Mouse (Mus musculus) testis, postnatal 14 days (tissue): ENCODE measurements around the gene Rflnb.
"Not testable (repeated sequence)": the region's sequence is repeated elsewhere in the genome, so short reads cannot be mapped to it uniquely, and the experiment has no call there.

Experiments used
- DNase-seq: peaks from one replicate; pipeline ENCODE4 v3.0.0; 2021; ENCODE audit warnings: low spot score

Gene Rflnb

DNA sequence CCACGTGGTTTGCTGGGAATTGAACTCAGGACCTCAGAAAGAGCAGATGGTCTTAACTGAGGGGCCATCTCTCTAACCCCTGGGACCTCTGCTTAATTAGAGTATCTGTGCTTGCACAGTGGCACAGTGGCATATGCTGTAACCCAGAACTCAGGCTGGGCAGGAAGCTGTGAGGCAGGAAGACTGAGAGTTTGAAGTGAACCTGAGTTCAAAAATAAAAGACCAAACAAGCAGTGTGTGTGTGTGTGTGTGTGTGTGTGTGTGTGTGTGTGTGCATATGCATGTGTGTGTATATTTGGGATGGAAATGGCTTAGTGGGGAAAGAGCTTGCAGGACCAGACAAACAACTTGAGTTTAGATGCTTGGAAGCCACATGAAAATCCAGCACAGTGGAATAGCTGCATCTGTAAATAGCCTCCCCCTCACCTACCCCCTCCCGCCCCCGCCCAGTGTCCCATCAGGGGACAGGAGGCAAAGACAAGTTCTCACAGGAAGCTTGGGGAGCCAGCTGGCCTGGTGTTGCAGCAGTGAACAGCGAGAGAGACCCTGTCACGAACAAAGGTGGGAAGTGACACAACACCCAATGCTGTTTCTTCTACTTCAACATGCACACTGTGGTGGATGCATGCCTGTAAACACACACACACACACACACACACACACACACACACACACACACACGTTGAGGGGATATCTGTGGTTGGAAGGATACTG, 10.2 kb upstream of the Rflnb start:
- no peak for DNase-seq

GRCm38 (mm10) chr11:76035182-76035581, 7.6 kb upstream of the Rflnb start:
- no peak for DNase-seq

GRCm38 (mm10) chr11:76033836-76034235, 6.3 kb upstream of the Rflnb start:
- DNase-seq: no peak

- no peak for DNase-seq
These were observed 5.8 kb upstream of the Rflnb start for GRCm38 (mm10) chr11:76033359-76033758.

- peak; percentile 24 for DNase-seq
These were observed 487 bp upstream of the Rflnb start for GRCm38 (mm10) chr11:76028072-76028465.

DNA sequence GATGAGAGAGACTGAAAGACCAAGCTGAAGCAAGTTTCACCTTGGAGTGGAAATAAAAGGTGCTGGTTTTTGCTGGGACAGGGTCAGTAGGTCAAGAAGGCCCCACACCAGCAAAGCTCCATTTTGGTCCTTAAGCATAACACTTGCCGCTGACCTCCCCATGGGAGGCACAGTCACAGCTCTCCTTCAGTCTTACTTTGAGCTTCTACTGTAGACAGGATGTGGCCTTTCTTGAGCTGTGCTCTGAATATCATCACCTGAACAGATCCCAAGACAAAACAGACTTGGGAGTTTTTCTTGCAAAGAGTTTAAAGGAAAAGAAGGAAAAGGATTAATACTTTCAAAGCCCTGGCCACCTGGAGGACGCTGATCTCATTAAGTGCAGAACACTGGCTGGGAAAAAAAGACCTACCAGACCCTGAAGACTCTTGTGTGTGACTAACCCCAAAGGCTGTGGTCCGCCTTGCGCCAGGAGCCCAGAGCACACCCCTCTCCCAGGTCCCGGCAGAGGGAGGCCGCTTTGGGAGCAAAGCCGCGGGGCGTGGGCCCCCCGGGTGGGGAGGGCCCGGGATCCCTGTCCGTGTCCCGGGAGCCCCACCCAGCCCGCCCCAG, 949 bp downstream of the Rflnb start:
- no peak for DNase-seq

DNA sequence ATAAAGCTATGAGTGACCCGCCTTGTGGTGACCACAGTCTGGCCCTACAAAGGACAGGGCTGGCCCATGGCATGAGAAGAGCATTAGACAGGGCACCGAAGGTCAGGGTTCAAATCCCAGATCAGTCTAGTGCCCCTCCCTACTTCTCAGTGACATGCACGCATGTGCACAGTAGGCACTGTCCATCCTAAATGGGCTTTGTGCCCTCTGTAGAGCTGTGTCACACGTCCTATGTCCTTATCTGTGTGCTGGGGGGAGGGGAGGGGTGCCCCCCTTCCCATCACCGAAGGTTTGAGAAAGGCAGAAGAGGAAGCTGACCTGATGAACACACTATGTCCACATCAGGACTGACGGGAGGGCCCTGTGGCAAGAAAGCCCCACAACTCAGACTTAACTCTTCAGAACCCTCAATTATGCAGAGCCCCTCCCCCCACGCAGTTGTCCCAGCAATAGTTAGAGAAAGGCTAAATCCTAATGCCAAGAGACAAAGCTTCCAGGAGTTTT, 2.5 kb downstream of the Rflnb start:
- DNase-seq: no peak

DNA sequence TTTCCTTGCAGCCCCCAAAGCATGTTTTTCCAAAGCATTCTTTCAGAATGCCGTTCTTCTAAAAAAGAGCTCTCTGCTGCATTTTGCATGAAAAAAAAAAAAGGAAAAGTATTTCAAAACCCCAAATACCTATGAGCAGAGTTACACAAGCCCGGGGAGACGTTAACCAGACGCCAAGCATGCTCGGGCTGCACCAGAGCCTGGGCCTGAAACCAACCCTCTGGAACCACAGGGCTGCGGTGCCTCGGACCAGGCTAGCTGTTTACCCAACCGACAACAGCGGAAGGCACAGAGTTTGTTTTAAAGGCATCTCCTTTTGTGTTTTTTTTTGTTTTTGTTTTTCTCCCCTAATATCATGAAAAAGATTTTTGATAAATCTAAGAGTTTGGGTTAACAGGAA, 6.7 kb downstream of the Rflnb start:
- DNase-seq: no peak

- DNase-seq: no peak
These were observed 7.7 kb downstream of the Rflnb start for GRCm38 (mm10) chr11:76019879-76020278.

GRCm38 (mm10) chr11:76015814-76016213, 11.8 kb downstream of the Rflnb start:
- DNase-seq: no peak

- DNase-seq: no peak
These were observed 12.3 kb downstream of the Rflnb start for GRCm38 (mm10) chr11:76015251-76015650.

DNA sequence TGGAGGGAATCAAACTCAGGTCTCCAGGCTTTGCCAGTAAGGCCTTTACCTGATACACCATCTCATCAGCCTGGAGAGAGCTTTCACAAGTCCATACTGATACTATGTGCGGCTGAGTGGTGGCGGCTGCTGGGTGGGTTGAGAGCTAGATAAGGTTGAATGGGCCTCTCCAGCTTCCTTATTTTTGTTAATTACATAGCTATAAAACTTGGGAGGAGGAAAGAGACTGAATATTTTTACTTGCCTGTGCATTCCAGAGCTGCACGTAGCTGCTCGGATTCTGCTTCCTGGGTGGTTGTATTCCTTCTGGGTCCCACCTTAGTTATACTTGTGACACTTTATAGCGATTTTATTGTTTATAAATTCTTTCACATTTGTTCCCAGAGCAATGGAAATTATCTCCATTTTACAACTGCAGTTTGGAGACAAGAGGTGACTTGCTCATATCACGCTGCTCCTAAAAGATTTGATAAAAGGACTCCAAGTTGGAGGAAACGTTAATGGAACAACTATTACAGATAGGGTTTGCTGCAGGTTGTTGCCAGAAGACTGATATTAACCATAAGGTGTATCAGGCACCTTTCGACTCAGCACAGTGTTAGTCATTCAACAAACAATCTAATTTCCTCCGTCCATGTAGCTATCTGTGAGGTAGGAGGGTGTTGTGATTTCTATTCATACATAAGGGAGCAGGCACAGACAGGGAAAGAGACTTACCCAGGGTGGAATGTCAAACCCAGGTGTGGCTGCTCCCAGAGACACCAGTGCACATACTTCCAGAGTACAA, 16.6 kb downstream of the Rflnb start:
- no peak for DNase-seq

DNA sequence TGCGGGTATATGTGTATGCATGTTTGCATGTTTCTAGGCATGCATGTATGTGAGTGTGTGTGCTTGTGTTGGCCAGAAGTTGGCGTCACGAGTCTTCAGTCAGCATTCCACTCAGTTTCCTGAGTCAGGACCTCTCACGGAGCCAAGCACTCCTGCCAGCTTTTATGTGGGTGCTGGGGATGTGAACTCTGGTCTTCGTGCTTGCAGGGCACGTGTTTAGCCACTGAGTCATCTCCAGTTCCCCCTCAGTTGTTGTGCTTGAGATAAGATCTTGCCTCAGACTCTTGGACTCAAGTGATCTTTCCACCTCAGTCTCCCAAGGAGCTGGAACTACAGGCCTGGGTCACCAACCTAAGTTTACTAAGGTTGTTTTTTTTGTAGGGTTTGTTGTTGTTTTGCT, 18.5 kb downstream of the Rflnb start:
- no peak for DNase-seq

GRCm38 (mm10) chr11:76008162-76008561, 19.4 kb downstream of the Rflnb start:
- DNase-seq: no peak

GRCm38 (mm10) chr11:76004276-76004675, 23.3 kb downstream of the Rflnb start:
- not testable (repeated sequence) for DNase-seq

- DNase-seq: no peak
These were observed 26.2 kb downstream of the Rflnb start for GRCm38 (mm10) chr11:76001237-76001878.

DNA sequence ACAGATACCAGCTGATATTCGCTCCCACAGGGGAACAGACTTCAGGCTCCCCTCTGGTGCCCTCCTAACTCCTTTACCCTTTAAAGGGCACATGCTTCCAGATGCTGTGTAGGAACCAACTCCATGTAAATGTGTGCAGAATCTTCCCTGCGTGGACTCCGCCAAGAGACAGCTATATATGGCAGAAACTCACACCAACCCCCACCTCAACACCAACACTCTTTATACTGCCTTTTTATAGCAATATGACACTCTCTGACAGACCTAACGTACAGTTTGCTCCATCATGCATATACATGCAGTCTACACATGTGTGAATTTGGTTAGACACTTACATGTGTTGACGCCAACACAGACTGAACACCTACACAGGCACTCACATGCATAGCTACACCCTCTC, 26.9 kb downstream of the Rflnb start:
- no peak for DNase-seq

DNA sequence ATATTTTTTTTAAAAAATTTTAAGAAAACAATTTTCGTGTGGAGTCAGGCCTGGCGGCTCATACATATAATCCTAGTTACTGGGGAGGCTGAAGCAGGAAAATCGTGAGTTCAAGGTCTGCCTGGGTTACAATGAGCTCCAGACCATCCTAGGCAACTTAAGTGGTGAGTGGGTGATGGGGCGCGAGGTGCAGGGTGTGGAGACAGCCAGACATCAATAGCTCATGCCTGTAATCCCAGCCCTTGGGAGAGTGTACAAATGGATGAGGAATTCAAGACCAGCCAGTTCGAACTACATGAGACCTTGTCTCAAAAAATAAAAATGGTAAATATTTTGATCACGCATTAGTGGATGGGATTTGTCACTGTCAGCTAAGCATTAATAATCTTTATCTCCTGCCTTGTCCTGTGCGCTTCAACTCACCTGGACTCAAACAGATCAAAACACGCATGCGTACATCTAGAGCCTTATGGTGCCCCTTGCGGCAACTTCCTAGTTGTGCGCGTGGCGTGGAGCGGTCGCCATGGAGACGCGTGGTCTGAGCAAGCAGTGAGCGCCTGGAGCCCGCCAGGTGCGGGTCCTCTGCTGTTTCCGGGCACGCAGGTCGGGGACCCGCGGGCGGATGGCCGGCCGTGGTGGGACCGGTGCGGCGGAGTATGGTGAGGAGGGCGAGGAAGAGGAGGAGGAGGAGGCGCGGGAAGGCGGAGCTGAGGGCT, 28.0 kb downstream of the Rflnb start, which contains the start of gene 1700016K19Rik:
TSS of gene 1700016K19Rik (plus strand) at position 473 of the 716 bp plus-strand sequence.
- peak; percentile 86 for DNase-seq

GRCm38 (mm10) chr11:75994357-75994756, 33.2 kb downstream of the Rflnb start:
- DNase-seq: no peak

DNA sequence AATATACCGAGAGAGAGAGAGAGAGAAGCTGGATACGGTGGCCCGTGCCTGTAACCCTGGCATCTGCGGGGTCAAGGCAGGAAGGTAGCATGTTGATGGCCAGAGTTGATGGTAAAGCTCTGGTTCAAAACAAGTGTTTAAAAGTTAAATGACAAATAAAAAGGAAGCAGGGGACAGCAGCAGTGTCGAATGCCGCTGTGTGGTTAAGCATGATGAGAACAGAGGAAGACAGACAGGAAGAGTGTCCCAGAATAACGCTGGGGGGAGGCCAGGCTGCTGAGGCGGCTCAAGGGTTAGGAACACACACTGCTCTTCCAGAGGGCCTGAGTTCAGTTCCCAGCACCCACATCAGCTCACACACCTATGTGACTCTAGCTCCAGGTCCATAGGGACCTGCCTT, 35.1 kb downstream of the Rflnb start:
- no peak for DNase-seq

DNA sequence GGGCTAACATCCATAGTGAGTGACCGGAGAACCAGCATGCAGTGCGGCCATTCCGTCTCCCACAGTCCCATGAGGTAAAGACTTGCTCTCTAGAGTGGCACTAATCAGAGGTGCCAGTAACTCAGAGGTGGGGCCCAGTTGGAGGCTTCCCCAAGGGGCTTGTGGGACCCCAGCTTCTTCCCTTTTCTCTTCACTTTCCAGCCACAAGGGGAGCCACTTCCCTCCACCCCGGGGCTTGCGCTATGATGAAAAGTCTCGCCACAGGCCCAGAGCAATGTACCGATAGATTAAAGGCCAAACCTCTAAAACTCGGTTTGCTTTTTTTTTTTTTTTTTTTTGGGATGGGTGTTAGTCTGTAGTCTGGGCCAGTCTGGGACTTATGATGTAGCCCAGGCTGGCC, 35.7 kb downstream of the Rflnb start:
- no peak for DNase-seq
